Mouse (Mus musculus): ENCODE data around the gene Dkkl1. TPM values are rescaled to one million over a fixed set of nuclear protein-coding genes. Genes with fewer than 3 reads are reported as not detected.
"Not testable (repeated sequence)": the region's sequence is repeated elsewhere in the genome, so short reads cannot be mapped to it uniquely, and the experiment has no call there.

The Dkkl1 gene
- polyA plus RNA-seq, 1 experiment, result 1,348 TPM

- Histone ChIP-seq H3K27ac (ENCODE audit: control insufficient read depth, insufficient read depth, low read depth, low read length) (peak overlapping the region; percentile 74), H3K4me3 (ENCODE audit: control insufficient read depth, low read depth, low read length) (peak overlapping the region; percentile 88), H3K4me1 (ENCODE audit: control insufficient read depth, insufficient read depth, low read length) (peaks cover 34% of the 10 kb centered on the region), H3K27me3 (ENCODE audit: control insufficient read depth, insufficient read depth, low read length) (no peaks in the 10 kb centered on the region; the same call in 1 of the 2 replicates), H3K36me3 (ENCODE audit: control insufficient read depth, insufficient read depth, low read length) (no peaks in the 10 kb centered on the region)
- TF ChIP-seq CTCF (IDR thresholded peaks at IDR 0.05; ENCODE audit: control insufficient read depth, insufficient read depth, insufficient replicate concordance, low read depth, low read length) (no peak), POLR2A (IDR thresholded peaks at IDR 0.05; ENCODE audit: control insufficient read depth, low read depth, low read length) (peak; percentile 65)
Measured at GRCm38 (mm10) chr7:45175929-45176328, 36.0 kb downstream of the Dkkl1 start.

DNA sequence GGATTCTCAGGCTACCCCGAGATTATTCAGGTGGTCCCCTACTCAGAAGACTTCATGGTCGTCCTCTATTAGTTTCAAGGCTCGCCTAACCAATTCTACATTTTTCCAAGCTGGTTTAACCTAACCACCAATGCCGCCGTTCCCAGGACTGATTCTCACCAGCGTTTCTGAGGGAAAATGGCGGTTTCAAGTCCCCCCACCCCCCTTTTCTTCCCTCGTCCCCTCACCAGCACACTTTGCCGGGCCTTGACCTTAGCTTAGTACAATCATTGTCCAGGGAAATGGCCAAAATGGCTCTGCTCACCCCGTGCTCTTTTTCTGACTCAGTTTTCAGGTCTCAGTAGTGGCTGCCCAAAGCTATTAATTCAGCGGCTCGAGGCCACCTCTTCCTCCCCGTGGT, 36.5 kb downstream of the Dkkl1 start:
- TF ChIP-seq POLR2A (IDR thresholded peaks at IDR 0.05; ENCODE audit: control insufficient read depth, low read depth, low read length) (no peak), CTCF (IDR thresholded peaks at IDR 0.05; ENCODE audit: control insufficient read depth, insufficient read depth, insufficient replicate concordance, low read depth, low read length) (no peak)
- peak overlapping the region; percentile 88 for H3K4me3 ChIP-seq (ENCODE audit: control insufficient read depth, low read depth, low read length)
- H3K27me3 ChIP-seq (ENCODE audit: control insufficient read depth, insufficient read depth, low read length), result no peaks in the 10 kb centered on the region; the same call in 1 of the 2 replicates
- peaks cover 32% of the 10 kb centered on the region for H3K4me1 ChIP-seq (ENCODE audit: control insufficient read depth, insufficient read depth, low read length)
- H3K27ac ChIP-seq (ENCODE audit: control insufficient read depth, insufficient read depth, low read depth, low read length), result peak overlapping the region; percentile 45; the same call in 1 of the 2 replicates
- H3K36me3 ChIP-seq (ENCODE audit: control insufficient read depth, insufficient read depth, low read length), result no peaks in the 10 kb centered on the region

DNA sequence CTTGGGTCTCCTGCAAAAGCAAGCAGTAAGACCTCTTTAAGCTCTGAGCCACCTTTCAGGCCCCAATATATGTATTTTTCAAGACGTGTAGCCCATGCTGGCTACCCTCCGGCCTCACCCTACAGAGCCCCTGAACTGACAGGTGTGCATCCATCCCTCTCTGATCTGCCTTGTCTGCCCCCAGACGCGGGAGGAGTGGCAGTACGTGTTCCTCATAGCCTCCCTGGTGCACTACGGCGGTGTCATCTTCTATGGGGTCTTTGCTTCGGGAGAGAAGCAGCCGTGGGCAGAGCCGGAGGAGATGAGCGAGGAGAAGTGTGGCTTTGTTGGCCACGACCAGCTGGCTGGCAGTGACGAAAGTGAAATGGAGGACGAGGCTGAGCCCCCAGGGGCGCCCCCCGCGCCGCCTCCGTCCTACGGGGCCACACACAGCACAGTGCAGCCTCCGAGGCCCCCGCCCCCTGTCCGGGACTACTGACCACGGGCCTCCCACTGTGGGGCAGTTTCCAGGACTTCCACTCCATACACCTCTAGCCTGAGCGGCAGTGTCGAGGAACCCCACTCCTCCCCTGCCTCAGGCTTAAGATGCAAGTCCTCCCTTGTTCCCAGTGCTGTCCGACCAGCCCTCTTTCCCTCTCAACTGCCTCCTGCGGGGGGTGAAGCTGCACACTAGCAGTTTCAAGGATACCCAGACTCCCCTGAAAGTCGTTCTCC, 37.2 kb downstream of the Dkkl1 start:
- Histone ChIP-seq H3K27ac (ENCODE audit: control insufficient read depth, insufficient read depth, low read depth, low read length) (peak overlapping the region; percentile 61), H3K27me3 (ENCODE audit: control insufficient read depth, insufficient read depth, low read length) (no peaks in the 10 kb centered on the region; the same call in 1 of the 2 replicates), H3K36me3 (ENCODE audit: control insufficient read depth, insufficient read depth, low read length) (no peaks in the 10 kb centered on the region), H3K4me1 (ENCODE audit: control insufficient read depth, insufficient read depth, low read length) (peaks cover 30% of the 10 kb centered on the region), H3K4me3 (ENCODE audit: control insufficient read depth, low read depth, low read length) (peak overlapping the region; percentile 88)
- TF ChIP-seq CTCF (IDR thresholded peaks at IDR 0.05; ENCODE audit: control insufficient read depth, insufficient read depth, insufficient replicate concordance, low read depth, low read length), result no peak
- no peak for TF ChIP-seq POLR2A (IDR thresholded peaks at IDR 0.05; ENCODE audit: control insufficient read depth, low read depth, low read length)

- H3K4me1 ChIP-seq (ENCODE audit: control insufficient read depth, insufficient read depth, low read length), result peaks cover 31% of the 10 kb centered on the region
- H3K27me3 ChIP-seq (ENCODE audit: control insufficient read depth, insufficient read depth, low read length); H3K27ac ChIP-seq (ENCODE audit: control insufficient read depth, insufficient read depth, low read depth, low read length); H3K4me3 ChIP-seq (ENCODE audit: control insufficient read depth, low read depth, low read length); H3K36me3 ChIP-seq (ENCODE audit: control insufficient read depth, insufficient read depth, low read length): not testable (repeated sequence)
Measured at GRCm38 (mm10) chr7:45173772-45174171, 38.2 kb downstream of the Dkkl1 start.

DNA sequence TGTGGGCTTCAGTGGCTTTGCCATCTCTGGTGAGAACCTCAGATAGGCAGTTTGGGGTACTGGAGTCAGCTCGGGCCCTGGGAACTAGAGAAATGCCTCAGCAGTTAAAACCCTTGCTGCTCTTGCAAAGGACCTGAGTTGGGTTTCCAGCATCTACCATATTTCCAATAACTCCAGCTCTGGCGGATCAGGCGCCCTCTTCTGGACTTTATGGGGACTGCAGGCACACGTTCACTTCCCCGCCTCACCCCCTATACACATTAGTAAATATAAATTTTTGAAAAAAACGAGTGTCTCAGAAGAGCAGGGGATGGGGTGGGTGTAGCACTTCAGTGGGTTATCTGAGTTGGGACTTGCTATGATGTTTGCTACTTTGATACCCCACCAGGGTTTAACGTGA, 39.0 kb downstream of the Dkkl1 start:
- H3K36me3 ChIP-seq (ENCODE audit: control insufficient read depth, insufficient read depth, low read length), result no peaks in the 10 kb centered on the region
- peaks cover 36% of the 10 kb centered on the region for H3K4me1 ChIP-seq (ENCODE audit: control insufficient read depth, insufficient read depth, low read length)
- H3K27ac ChIP-seq (ENCODE audit: control insufficient read depth, insufficient read depth, low read depth, low read length), result no peak overlapping the region
- peak overlapping the region; percentile 80 for H3K4me3 ChIP-seq (ENCODE audit: control insufficient read depth, low read depth, low read length)
- TF ChIP-seq CTCF (IDR thresholded peaks at IDR 0.05; ENCODE audit: control insufficient read depth, insufficient read depth, insufficient replicate concordance, low read depth, low read length) (peak; percentile 45; the same call in 1 of the 2 replicates), POLR2A (IDR thresholded peaks at IDR 0.05; ENCODE audit: control insufficient read depth, low read depth, low read length) (no peak)
- no peaks in the 10 kb centered on the region; the same call in 1 of the 2 replicates for H3K27me3 ChIP-seq (ENCODE audit: control insufficient read depth, insufficient read depth, low read length)

- no peak for TF ChIP-seq POLR2A (IDR thresholded peaks at IDR 0.05; ENCODE audit: control insufficient read depth, low read depth, low read length)
- no peak for TF ChIP-seq CTCF (IDR thresholded peaks at IDR 0.05; ENCODE audit: control insufficient read depth, insufficient read depth, insufficient replicate concordance, low read depth, low read length)
- Histone ChIP-seq H3K4me1 (ENCODE audit: control insufficient read depth, insufficient read depth, low read length) (peaks cover 29% of the 10 kb centered on the region), H3K27ac (ENCODE audit: control insufficient read depth, insufficient read depth, low read depth, low read length) (no peak overlapping the region), H3K36me3 (ENCODE audit: control insufficient read depth, insufficient read depth, low read length) (no peaks in the 10 kb centered on the region), H3K27me3 (ENCODE audit: control insufficient read depth, insufficient read depth, low read length) (no peaks in the 10 kb centered on the region), H3K4me3 (ENCODE audit: control insufficient read depth, low read depth, low read length) (peak overlapping the region; percentile 30)
Measured at GRCm38 (mm10) chr7:45169495-45169894, 42.5 kb downstream of the Dkkl1 start.

DNA sequence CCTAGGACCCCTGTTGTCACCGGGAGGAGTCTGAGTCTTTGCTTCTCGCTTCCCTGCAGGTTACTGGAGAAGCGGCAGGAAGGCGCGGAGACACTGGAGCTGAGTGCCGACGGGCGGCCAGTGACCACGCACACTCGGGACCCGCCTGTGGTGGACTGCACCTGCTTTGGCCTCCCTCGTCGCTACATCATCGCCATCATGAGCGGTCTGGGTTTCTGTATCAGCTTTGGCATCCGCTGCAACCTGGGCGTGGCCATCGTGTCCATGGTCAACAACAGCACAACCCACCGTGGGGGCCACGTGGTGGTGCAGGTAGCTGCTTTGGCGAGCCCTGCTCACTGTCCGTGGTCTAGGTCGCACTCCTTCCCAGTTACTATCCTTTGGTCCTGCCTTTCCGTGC, 43.3 kb downstream of the Dkkl1 start:
- TF ChIP-seq CTCF (IDR thresholded peaks at IDR 0.05; ENCODE audit: control insufficient read depth, insufficient read depth, insufficient replicate concordance, low read depth, low read length) (no peak), POLR2A (IDR thresholded peaks at IDR 0.05; ENCODE audit: control insufficient read depth, low read depth, low read length) (no peak)
- Histone ChIP-seq H3K4me1 (ENCODE audit: control insufficient read depth, insufficient read depth, low read length) (peaks cover 30% of the 10 kb centered on the region), H3K36me3 (ENCODE audit: control insufficient read depth, insufficient read depth, low read length) (no peaks in the 10 kb centered on the region), H3K27ac (ENCODE audit: control insufficient read depth, insufficient read depth, low read depth, low read length) (no peak overlapping the region), H3K4me3 (ENCODE audit: control insufficient read depth, low read depth, low read length) (peak overlapping the region; percentile 52), H3K27me3 (ENCODE audit: control insufficient read depth, insufficient read depth, low read length) (no peaks in the 10 kb centered on the region)
